Mouse (Mus musculus): ENCODE data around the gene Ogfod2. TPM values are rescaled to one million over a fixed set of nuclear protein-coding genes. Genes with fewer than 3 reads are reported as not detected.
A peak's percentile ranks its signal among the peaks of the same experiment; 100 is the strongest.

The Ogfod2 gene
- polyA plus RNA-seq, 1 experiment = 42.4 TPM

DNA sequence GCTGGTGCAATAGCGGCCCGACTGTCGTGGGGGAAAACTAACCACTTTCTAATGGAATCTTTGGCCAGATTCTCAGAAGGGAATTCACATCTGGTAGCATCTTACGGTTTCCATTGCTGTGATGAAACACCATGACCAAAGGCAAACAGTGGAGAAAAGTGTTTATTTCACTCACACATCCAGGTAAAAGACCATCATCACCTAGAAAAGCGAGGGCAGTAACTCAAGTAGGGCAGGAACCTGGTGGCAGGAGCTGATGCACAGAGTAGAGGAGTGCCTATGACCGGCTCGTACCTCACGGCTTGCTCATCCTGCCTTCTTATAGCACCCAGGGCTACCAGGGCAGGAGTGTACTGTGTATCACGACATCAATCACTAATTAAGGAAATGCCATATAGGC is 8.5 kb upstream of the Ogfod2 start:
- TF ChIP-seq POLR2A (IDR thresholded peaks at IDR 0.05; ENCODE audit: borderline replicate concordance, extremely low read depth, low read depth, low read length) = no peak
- TF ChIP-seq CTCF (IDR thresholded peaks at IDR 0.05; ENCODE audit: insufficient read depth, low read length) = no peak
- H3K4me1 ChIP-seq (ENCODE audit: control insufficient read depth, insufficient read depth, low read length) = no peaks in the 10 kb centered on the region
- DNase-seq = no peak
- 94% methylated on average over 9 of the region's 9 CpGs for whole genome bisulfite sequencing
- H3K4me3 ChIP-seq (replicated peaks; ENCODE audit: extremely low read depth, low read depth, low read length) = no peak overlapping the region

DNA sequence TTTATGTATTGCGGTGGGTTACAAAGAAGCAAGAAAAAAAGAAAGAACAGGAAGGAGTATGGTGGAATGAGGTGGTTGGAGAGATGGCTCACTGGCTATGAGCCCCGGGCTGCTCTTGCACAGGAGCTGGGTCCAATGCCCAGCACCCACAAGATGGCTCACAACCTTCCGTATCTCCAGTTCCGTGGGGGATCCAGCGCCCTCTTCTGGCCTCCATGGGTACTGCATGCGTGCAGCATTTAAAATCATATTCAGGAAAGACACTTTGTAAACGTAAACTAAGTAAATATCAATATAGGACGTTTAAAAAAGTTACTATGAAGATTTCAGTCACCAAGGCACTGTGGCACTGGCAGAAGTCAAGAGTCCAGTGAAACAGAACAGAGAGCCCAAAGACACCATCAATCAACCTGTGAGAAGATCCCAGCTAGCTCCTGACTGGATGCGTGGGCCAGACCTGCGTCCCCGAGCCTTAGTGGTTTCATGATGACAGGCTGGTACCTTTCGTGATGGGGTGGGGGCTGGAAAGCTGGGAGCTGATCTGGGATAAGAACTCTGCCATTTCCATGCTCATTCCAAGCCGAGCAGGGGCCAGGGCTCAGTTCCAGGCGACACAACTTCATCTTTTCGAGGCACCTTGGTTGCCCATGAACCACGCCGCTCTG is 888 bp upstream of the Ogfod2 start:
- TF ChIP-seq CTCF (IDR thresholded peaks at IDR 0.05; ENCODE audit: insufficient read depth, low read length) (peak; percentile 79), POLR2A (IDR thresholded peaks at IDR 0.05; ENCODE audit: borderline replicate concordance, extremely low read depth, low read depth, low read length) (no peak)
- whole genome bisulfite sequencing = 16% methylated on average over 17 of the region's 17 CpGs
- H3K4me1 ChIP-seq (ENCODE audit: control insufficient read depth, insufficient read depth, low read length) = peaks cover 10% of the 10 kb centered on the region
- peak; percentile 46 for DNase-seq
- peak overlapping the region; percentile 87 for H3K4me3 ChIP-seq (replicated peaks; ENCODE audit: extremely low read depth, low read depth, low read length)

DNA sequence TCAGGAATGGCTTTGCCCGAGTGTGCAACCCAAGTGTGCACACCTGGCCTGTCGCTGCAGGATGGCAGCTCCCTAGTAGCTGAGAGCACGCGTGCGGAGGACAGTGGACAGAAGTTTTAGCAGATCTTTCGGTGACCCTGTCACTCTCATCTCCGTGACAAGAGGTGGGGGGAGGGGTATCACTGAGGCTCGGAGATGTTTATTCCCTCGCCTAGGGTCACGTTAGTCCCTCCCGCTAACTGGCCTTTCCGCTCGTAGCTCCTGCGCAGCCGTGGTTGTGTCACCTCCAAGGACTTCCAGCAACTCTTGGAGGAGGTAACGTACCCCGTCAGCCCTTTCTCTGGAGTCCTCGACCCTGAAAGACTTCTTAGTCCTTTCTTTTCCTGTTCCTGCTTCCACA is 434 bp downstream of the Ogfod2 start:
- TF ChIP-seq CTCF (IDR thresholded peaks at IDR 0.05; ENCODE audit: insufficient read depth, low read length) (no peak), POLR2A (IDR thresholded peaks at IDR 0.05; ENCODE audit: borderline replicate concordance, extremely low read depth, low read depth, low read length) (no peak)
- DNase-seq = no peak
- Histone ChIP-seq H3K4me1 (ENCODE audit: control insufficient read depth, insufficient read depth, low read length) (peaks cover 17% of the 10 kb centered on the region), H3K4me3 (replicated peaks; ENCODE audit: extremely low read depth, low read depth, low read length) (peak overlapping the region; percentile 96)
- under 1% methylated on average over 18 of the region's 18 CpGs for WGBS

DNA sequence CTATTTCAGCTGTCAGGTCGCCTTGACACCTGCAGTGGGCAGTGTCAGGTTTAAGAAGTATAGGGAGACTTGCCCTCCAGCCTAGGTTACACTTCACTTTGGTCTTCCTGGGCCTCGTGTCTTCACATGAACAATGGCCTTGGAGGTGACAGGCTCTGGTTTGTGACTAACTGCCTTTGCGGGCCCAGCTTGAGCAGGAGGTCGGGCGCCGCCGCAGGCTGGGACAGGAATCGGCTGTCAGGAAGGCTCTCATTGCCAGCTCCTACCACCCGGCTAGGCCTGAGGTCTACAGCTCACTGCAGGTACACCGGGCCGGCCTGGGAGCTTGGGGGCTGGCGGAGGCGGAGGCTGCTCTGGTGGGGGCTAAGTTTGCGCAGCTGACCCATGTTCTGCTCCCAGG is 933 bp downstream of the Ogfod2 start:
- Histone ChIP-seq H3K4me1 (ENCODE audit: control insufficient read depth, insufficient read depth, low read length) (peaks cover 17% of the 10 kb centered on the region), H3K4me3 (replicated peaks; ENCODE audit: extremely low read depth, low read depth, low read length) (peak overlapping the region; percentile 96)
- peak; percentile 47 for DNase-seq
- 14% methylated on average over 14 of the region's 14 CpGs for WGBS
- no peak for TF ChIP-seq POLR2A (IDR thresholded peaks at IDR 0.05; ENCODE audit: borderline replicate concordance, extremely low read depth, low read depth, low read length)
- 0 out of 2 replicates have a peak, but pooled peaks have one; percentile 4 for TF ChIP-seq CTCF (IDR thresholded peaks at IDR 0.05; ENCODE audit: insufficient read depth, low read length)

DNA sequence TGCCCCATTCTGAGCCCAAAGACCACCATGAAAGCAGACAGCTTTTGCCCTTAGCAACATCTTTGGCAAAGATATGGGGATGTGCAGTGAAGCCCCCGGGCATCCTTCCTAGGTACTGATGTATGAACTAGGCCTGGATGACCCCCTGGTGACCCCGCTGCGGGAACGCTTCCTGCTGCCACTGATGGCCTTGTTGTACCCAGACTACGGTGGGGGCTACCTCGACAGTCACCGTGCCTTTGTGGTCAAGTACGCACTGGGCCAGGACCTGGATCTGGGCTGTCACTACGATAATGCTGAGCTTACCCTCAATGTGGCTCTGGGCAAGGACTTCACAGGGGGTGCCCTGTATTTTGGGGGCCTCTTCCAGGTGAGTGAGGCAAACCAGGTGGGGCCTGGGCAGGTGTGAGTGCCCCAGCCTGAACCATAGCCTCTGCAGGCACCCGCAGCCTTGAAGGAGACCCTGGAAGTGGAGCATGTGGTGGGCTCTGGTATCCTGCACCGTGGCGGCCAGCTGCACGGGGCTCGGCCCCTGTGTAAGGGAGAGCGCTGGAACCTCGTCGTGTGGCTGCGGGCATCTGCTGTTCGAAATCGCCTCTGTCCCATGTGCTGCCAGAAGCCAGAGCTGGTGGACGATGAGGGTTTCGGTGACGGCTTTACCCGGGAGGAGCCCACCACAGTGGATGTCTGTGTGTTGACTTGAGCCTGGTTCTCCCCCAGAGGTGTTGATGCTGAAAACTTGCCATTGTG is 2.4 kb downstream of the Ogfod2 start:
- TF ChIP-seq CTCF (IDR thresholded peaks at IDR 0.05; ENCODE audit: insufficient read depth, low read length) (no peak), POLR2A (IDR thresholded peaks at IDR 0.05; ENCODE audit: borderline replicate concordance, extremely low read depth, low read depth, low read length) (no peak)

DNA sequence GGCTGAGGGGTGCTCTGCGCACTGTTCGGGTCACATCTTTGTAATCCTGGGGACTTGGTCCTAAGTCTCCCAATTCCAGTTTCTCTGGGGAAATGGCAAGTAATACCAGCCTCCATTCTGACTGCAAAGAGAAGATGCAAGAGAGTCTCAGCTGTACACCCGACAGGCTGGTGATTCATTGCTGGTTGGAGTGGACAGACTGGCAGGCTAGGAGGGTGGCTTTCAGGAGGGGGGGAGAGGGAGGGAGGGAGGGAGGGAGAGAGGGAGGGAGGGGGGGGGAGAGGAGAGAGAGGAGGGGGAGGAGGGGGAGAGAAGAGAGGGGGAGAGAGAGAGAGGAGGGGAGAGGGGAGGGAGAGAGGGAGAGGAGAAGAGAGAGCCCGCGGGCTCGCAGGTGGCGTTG is 3.4 kb downstream of the Ogfod2 start:
- DNase-seq = no peak
- WGBS = 23% methylated on average over 7 of the region's 7 CpGs
- peaks cover 17% of the 10 kb centered on the region for H3K4me1 ChIP-seq (ENCODE audit: control insufficient read depth, insufficient read depth, low read length)
- H3K4me3 ChIP-seq (replicated peaks; ENCODE audit: extremely low read depth, low read depth, low read length) = peak overlapping the region; percentile 94
- TF ChIP-seq POLR2A (IDR thresholded peaks at IDR 0.05; ENCODE audit: borderline replicate concordance, extremely low read depth, low read depth, low read length) = no peak
- no peak for TF ChIP-seq CTCF (IDR thresholded peaks at IDR 0.05; ENCODE audit: insufficient read depth, low read length)

More for the DNA sequence above, 2.4 kb downstream of the Ogfod2 start:
- Histone ChIP-seq H3K4me1 (ENCODE audit: control insufficient read depth, insufficient read depth, low read length) (peaks cover 17% of the 10 kb centered on the region), H3K4me3 (replicated peaks; ENCODE audit: extremely low read depth, low read depth, low read length) (no peak overlapping the region)
- WGBS = 92% methylated on average over 24 of the region's 24 CpGs
- DNase-seq = no peak

DNA sequence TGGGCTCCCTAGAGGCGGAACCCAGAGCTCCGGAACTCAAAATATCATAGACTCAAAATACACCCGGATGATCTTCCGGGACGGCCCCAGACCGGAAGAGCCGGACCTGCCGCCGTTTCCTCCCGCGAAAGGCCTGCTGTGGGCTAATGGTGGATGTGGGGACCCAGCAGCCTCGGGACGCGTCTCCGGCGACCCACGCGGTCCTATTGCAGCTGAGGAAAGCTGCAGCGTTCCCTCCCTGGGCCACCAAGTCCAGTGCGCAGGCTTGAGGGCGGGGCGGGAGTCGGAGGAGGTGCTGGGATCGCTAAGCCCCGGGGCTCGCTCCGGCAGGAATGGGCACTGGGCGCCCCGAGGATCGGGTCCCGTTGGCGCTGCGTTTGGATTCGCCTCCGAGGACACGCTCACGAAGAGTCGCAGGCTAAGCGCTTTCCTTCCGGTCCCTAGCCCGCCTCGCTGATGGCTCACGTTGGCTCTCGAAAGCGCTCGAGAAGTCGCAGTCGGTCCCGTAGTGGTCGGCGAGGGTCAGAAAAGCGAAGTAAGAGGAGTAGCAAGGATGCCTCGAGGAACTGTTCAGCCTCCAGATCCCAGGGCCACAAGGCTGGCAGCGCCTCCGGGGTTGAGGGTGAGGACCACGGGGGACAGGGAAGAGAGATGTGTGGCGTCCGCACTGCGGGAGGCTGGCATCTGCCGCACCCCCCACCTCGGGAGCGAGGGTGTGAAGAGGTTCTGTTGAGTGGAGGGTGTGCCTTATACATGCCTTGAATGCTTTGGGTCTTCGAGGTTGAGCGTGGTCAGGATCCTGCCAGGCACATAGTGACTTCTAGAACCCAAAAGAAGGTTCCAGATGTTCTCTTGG is 4.1 kb downstream of the Ogfod2 start, which contains the start of gene Arl6ip4:
Arl6ip4 (plus strand) TSS at position 100 of the 856 bp plus-strand sequence.
- TF ChIP-seq CTCF (IDR thresholded peaks at IDR 0.05; ENCODE audit: insufficient read depth, low read length) (no peak), POLR2A (IDR thresholded peaks at IDR 0.05; ENCODE audit: borderline replicate concordance, extremely low read depth, low read depth, low read length) (peak; percentile 69; the same call in 1 of the 2 replicates)
- Histone ChIP-seq H3K4me1 (ENCODE audit: control insufficient read depth, insufficient read depth, low read length) (peaks cover 14% of the 10 kb centered on the region), H3K4me3 (replicated peaks; ENCODE audit: extremely low read depth, low read depth, low read length) (peak within 1 kb of the TSS; percentile 94)
- 1% methylated on average over 64 of the region's 64 CpGs for WGBS
- DNase-seq = peak; percentile 76

DNA sequence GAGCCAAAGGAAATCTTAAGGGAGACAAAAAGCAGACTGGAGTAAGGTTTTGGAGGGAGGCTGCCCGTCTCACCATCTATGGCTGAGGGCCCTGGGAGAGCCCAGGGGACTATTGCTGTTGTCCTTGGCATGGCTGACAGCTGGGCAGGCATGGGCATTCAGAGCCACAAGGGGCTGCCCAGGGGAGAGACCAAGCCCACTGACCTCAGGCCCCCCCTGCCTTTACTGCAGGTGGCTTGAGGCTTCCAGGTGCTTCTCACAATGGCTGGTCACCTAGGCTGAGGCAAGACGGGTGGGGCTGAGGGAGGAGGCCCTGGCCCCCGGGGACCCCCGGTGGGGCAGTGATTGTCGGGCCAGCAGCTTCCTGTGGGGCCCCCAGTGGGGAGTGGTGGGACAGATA is 7.1 kb downstream of the Ogfod2 start:
- 58% methylated on average over 5 of the region's 5 CpGs for WGBS

DNA sequence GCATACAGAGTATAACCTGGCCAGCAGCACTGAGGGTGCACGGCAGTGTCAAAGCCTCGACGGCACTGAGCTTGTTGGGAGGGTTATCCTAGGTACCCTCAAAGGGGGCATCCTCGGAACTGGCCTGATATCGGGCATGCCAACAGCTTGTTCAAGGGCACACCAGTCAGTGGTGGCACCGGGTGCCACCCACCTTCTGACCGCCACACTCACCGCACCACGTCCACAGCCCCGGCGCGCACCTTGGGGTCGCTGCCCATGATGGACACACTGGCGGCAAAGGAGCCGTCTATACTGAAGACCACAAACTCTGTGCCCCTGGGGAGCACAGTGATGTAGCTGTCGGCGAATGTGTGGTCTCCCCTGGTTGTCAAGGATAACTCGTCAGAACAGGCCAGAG is 10.3 kb downstream of the Ogfod2 start:
- no peak for DNase-seq
- WGBS = 90% methylated on average over 18 of the region's 18 CpGs
- no peaks in the 10 kb centered on the region for H3K4me1 ChIP-seq (ENCODE audit: control insufficient read depth, insufficient read depth, low read length)

More for the DNA sequence above, 7.1 kb downstream of the Ogfod2 start:
- no peak for DNase-seq
- H3K4me3 ChIP-seq (replicated peaks; ENCODE audit: extremely low read depth, low read depth, low read length) = no peak overlapping the region
- H3K4me1 ChIP-seq (ENCODE audit: control insufficient read depth, insufficient read depth, low read length) = peaks cover 7% of the 10 kb centered on the region; the same call in 1 of the 2 replicates
- TF ChIP-seq CTCF (IDR thresholded peaks at IDR 0.05; ENCODE audit: insufficient read depth, low read length) (no peak), POLR2A (IDR thresholded peaks at IDR 0.05; ENCODE audit: borderline replicate concordance, extremely low read depth, low read depth, low read length) (no peak)

More for the DNA sequence above, 10.3 kb downstream of the Ogfod2 start:
- TF ChIP-seq CTCF (IDR thresholded peaks at IDR 0.05; ENCODE audit: insufficient read depth, low read length) = no peak
- TF ChIP-seq POLR2A (IDR thresholded peaks at IDR 0.05; ENCODE audit: borderline replicate concordance, extremely low read depth, low read depth, low read length) = no peak
- H3K4me3 ChIP-seq (replicated peaks; ENCODE audit: extremely low read depth, low read depth, low read length) = no peak overlapping the region
